Mouse (Mus musculus) gastrocnemius, postnatal 4 days (tissue): ENCODE results near the gene Tdrd3. TPM values are rescaled to one million over a fixed set of nuclear protein-coding genes. Genes with fewer than 3 reads are reported as not detected.

Experiments
- DNase-seq, 2 experiments: peaks; one replicate each; pipeline ENCODE4 v3.0.0; 2021 to 2022; ENCODE audit warnings: low spot score in 2 of 2, mixed read lengths in 2 of 2
- long read RNA-seq, 2 experiments: library from polyadenylated mRNA; stranded (forward); transcript quantifications; one replicate each; pipeline ENCODE4 v2.0.0; 2021
- total RNA-seq, 2 experiments: library from RNA; stranded (reverse); gene quantifications; 2 replicates each; pipeline ENCODE4 v1.2.3; 2021

Gene Tdrd3
- total RNA-seq = 10 to 100 TPM; 38.4 to 48.7 TPM
- long read RNA-seq, experiment 1, full-length matches to known transcripts = 4 of 23 reads
- long read RNA-seq, experiment 1, partial matches to known transcripts = 2 of 23 reads
- long read RNA-seq, experiment 1, other reads (novel, unspliced or antisense) = 17 of 23 reads
- long read RNA-seq, experiment 2, full-length matches to known transcripts = 19 of 34 reads
- long read RNA-seq, experiment 2, partial matches to known transcripts = 0 of 34 reads
- long read RNA-seq, experiment 2, other reads (novel, unspliced or antisense) = 15 of 34 reads

DNA sequence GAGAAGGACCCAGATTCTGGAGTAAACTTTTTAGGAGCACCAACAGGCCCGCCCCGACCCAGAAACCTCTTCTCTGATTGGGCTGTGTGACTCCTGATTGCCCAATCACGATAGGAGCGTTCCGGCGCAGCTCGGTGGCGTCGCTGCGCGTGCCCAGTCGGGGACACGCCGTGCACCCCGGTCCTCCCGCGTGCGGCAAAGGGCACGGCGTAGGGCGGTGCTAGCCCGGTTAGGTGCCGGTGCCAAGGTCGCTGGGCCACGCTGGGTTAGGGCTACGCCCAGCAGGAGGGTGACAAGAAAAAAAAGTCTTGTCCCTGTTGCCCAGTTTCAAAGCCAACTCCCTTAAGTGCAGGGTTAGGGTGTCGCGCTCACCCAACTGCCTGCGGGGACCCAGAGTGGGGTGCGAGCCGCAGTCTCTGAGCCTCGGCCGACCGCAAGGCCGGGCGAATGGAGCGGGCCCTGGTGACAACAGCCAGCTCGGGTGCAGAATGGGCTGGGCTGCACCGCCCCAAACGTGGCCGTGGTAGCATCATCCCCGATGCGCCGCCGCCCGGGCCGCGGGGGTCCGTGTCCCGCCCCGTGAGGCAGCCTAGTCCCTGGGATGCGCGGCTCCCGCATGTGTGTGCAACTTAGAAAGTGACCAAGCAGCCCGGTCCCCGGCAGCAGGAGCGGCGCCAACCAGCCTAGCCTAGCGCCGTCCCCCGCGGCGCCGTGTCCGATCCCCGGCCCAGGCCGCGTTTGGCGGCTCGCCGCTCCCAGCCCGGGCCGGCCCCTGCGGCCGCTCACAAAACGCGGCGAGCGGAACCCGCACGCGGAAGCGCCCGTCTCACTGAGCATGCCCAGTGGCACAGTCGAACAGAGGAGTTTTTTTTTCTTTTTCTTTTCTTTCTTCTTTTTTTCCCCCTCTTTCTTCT is at the start of gene Tdrd3:
TSS of gene Tdrd3 (plus strand) at position 832 of the 914 bp plus-strand sequence.
- DNase-seq = peak; percentile 87 to 93

DNA sequence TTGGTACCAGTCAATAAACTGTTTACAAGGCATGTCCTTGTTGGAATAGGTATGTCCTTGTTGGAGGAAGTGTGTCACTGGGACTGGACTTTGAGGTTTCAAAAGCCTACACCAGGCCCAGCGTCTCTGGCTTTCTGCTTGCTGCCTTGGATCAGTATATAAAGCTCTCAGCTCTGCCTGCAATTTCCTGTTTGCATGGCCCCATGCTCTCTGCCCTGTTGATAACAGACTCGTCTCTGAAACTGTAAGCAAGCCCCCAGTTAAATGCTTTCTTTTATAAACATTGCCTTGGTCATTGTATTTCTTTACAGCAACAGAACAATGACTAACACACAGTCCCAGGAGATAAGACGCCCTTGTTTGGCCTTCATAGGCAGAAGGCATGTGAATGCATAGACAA is 49.3 kb upstream of the Tdrd3 start:
- DNase-seq = no peak

DNA sequence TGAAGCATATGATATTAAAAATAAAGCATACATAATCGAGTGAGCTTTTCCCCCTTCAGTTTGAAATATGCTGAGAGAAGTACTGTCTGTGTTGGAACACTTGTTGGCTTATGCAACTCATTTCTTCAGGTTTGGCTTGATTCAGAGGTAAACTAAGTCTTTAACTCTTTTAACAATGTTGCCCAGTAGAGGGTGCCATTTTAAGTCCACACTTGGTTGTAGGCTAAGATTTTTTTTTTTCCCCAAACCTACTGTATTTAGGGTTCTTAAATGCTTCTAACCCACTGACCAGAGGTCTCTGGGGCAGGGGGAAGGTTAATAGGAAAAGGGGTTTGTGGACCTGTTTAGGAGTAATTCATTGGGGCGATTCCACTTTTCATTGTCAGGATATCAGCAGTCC is 33.4 kb upstream of the Tdrd3 start:
- no peak for DNase-seq

DNA sequence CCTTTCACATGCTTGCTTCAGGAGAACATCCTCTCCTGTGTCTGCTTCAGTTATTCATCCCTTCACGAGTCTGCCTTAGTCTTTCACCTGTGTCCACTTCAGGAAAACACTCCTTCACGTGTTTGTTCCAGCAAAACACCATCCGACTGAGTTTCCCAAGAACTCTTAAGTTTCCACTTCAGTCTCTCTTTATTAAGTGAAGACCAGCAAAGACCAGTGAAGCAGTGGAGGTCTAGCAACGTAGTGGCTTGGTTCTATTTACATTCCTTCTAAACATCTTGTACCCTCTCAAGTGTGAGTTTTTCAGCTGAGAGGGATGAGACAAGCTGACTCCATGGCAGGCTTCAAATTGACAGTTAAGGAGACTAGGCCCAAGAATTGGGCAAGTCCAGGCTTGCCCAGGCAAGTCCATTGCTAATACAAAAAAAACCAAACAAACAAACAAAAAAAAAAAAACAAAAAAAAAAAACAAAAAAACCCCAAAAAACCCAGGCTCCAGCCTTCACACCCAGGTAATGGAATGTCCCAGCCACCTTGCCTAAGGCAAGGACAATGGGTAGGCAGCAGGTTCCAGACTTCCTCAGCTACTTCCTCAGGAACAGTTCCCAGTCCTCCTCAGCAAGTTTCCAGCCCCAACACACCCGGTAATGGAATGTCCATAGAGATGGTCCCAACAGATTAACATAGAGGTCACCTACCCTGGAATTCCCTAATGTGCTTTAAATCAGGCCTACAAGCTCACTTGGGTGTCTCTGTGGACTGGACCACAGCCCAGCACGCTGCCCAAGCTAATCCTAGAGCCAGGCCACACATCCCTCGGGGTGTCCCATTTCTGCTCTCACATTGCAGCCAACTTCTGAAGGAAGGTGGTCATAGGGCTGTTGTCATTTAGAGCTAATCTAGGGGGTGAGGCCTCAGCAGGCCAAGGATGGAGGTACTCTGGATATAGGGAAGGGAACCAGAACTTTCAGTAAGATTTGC is 31.9 kb upstream of the Tdrd3 start:
- no peak for DNase-seq

DNA sequence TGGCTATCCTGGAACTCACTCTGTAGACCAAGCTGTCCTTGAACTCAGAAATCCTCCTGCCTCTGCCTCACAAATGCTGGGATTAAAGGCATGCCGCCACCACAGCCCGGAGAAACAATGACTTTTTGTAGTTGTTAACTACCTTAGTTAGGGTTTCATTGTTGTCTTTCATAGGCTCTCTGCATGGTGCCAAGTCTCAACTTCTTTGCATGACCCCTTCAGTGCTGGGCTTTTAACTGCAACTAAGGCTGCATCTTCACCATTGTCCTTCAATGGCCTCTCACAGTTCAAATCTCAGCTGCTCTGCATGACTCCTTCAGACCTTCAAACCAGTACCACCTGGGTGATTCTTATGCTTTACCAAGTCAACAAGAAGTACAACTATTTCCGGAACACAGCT is 23.3 kb upstream of the Tdrd3 start:
- no peak for DNase-seq

DNA sequence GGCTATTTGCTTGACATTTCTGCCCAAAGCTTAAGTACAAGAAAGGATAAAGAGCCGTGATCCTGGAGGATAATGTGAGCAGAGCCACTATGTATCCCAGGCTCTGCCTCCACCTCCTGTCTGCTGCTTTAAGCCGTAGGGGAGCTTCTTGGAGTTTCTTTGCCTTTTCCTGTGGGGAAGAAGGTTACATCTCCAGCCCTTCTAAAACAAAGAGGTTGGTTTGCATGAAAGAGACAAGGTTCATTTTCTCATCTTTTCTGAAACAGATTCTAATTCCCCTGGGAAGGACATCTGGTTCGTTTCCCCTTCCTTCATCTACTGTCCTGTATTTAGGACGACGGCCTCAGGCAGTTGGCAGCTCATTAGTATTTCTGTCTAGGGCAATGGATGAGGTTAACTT is 19.8 kb upstream of the Tdrd3 start:
- DNase-seq = no peak

DNA sequence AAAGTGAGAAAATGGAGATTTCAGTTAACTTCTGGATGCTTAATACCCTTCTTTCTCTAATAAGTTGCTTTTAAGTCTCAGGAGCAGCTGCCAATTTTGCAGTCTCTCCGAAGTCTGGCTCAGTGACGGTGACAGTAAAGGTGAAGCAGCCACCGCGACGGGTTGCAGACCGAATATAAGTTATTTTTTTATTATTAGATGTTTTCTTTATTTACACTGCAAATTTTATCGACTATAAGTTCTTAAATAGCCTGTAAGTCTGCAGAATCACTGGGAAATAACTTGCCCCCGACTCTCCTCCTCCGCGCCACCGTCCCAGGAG is 992 bp upstream of the Tdrd3 start:
- no peak for DNase-seq

DNA sequence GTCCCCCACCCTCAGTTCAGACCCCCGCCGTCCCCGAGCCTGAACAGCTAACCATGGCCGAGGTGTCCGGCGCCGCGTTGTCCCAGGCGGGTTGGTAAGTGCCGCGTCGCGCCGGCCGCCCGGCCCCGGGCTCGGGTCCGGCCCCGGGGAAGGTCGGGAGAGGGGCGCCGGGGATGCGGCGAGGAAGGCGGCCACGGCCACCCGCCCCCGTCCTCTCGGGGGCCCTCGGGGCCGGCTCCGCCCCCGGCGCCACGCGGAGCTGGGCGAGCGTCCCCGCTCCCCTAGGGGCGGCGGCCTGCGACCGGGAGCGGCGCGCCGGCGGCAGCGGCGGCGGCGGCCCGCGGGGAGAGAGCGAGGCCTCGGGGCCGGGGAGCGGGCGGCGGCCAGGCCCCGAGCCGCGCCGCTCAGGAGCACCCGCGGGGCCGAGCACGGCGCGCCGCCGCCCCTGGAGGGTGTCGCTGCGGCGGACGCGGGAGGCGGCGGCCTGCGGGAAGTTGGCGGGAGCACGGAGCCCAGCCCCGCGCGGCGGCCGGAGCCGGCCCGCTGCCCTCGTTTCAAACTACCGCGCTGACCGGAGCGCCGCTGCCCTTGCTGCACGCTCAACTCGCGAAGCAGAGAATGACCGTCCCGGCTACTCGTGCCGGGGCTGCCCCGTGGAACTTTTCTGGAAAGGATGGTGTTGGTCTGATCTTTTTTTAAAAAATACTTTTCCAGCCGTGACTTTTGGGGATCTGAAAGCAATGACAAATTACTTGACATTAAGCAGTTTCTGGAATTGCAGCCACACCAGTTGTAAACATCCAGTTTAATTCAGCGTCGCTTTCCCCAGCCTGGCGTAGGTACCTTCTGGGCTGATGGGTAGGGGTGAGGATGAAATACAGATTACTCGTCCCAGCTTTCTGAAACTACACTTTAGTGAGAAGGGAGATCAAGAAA is 584 bp downstream of the Tdrd3 start:
- DNase-seq = peak; percentile 42 to 63

DNA sequence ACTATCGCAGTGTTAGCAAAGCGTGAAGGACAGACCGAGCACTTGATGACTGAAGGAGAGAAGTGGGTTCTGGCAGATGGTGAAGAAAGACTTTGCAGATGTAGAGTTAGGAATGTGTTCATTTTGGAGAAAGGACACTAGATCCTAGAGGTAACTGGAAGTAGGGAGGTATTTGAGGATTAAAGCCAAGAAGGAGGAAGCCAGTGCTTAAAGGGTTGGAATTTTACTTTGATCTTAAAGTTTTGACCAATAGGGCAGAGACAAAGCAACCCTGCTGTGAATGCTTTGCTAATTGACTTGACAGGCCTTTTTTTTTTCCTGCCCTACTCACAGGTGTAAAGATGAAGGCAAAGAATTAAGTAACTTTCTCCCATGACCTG is 1.2 kb downstream of the Tdrd3 start:
- DNase-seq = no peak

DNA sequence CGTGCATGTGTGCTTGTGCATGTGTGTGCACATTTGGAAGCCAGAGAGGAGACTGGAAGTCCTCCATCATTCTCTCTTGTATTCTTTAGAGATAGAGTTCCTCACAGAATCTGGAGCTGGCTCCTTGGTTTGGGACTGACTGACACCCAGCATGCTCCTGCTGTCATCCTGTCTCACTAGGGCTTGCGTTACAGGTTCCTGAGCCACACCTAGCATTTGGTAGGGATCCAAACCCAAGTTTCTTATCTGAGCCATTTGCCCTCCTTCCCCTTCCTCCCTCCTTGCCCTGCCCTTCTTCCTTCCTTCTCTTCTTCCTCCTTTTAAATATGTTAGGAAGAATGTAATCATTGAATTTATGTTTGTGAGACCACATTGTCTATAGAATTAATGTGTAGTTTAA is 3.3 kb downstream of the Tdrd3 start:
- DNase-seq = no peak

DNA sequence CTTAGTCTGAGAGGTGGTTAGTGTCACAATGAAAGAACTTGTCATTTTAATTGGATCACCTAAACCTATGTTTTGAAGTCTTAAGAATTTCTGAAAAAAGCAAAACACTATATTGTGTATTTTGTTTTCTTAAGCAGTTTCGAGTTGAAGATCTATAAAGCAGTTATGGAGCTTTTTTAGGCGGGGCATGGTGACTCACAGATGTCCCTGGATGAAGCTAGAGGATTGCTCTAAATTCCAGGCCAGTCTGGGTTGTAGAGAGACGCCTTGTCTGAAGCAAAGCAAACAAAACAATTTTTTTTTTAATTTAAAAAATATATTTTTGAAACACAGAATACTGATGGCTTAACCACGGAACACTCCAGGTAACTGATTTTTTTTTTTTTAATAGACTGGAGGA is 4.1 kb downstream of the Tdrd3 start:
- no peak for DNase-seq

DNA sequence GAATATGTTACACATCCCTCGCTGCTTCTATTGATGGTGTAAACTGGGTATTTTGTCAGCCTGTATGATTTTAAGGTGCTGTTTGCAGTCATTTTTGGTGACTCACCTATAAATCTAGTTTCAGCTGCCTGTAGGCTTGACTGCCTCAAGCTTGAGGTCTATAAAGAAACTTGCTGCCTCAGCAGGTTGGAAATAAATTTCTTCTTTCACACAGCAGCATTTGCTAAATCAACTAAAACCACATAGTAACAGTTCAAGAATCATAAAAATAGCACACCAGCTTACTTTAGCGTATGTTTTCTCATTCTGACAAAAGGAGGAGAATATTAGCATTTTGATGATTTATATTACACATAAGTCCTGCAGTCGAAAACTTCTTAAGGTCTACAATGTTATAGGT is 6.0 kb downstream of the Tdrd3 start:
- DNase-seq = no peak

DNA sequence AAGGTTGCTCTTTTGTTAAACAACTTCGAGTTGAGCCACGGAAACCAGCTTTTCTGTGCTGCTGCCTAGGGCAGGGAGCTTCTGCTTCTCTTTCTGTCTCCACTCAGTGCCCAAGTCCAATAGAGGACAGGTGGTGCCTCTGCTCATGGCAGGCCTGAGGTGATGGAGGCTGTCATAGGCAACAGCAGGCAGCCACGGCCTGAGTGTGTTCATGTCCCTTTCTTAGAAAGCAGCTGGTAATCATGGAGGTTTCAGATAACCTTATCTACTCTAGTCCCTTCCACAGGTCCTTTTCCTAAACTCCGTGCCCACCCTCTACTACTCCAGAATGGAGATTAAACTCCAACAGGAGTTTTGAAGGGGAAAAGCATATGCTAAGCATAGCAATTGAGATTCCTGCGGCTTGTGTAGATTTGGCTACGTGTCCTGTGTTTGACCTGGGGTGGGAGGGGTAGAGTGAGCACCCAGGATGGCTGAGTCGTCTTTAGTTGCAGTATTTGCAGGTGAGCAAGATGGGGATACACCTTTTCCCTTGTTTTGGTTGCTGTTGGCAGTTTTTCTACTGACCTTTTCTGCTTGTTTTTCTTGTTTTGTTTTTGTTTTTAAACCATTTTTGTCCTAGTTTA is 10.0 kb downstream of the Tdrd3 start:
- DNase-seq = no peak

DNA sequence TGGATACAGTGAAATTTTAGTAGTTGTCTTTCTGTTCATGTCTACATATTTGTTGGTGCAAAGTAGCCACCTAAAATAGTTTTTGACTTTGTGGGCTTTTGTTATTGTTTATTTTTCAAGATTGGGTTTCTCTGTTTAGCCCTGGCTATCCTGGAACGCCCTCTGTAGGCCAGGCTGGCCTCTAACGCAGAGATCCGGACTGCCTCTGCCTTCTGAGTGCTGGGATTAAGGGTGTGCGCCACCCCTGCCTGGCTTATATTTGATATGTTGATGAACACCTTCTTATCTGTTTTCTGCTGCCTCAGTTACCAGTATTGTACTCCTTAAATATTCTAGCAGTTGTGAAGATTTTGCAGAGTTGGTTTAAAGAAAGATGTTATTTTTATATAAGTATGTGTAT is 10.6 kb downstream of the Tdrd3 start:
- DNase-seq = no peak

DNA sequence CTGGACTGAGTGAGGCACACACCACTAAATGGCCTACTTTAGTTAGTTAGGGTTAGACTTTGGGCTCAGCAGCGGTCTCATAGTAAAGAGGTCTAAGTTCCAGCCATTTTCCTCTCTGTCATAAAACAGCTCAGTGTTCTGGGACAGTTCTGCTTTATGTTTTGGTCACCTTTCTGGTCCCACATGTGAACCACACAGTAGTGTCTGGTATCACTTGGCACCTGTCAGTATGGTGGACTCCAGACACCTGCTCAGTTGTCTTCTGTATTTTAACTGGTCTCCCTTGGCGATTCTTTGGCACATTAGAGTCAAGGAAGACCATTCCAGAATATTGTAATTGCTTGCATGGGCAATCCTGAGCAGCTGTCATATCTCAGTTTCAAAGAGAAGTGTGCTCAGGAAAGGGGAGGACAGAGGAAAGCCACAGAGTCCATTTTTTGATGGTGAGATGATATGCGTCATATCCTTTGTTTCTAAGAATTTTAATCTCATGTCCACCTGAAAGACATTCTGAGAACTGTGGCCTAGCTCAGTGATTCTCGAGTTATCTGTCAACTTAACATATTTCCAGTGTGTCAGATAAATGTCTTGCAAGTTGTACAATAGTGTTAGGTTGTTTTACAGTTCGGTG is 11.3 kb downstream of the Tdrd3 start:
- DNase-seq = no peak

DNA sequence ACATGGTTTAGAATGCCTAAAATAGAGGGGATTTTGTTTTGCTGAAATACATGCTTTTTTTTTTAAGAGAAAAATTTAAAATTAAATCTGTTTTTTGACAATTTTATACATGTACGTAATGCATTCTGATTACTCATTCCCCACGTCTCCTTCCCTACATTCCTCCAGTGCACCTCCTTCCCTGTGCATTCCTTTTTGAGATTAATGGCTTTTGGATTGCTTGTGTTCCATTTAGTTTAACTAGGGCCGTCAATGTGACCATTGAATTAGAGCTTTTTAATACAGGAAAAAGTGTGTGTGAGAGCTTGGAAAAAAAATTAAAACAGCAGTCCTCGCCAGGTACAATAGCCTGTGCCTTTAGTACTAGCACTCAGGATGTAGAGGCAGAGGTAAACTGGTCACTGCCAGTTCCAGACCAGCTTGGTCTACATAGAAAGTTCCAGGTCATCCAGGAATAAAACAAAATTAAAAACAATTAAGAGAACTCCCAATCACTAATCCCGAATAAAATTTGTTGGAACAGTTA is 17.0 kb downstream of the Tdrd3 start:
- no peak for DNase-seq

DNA sequence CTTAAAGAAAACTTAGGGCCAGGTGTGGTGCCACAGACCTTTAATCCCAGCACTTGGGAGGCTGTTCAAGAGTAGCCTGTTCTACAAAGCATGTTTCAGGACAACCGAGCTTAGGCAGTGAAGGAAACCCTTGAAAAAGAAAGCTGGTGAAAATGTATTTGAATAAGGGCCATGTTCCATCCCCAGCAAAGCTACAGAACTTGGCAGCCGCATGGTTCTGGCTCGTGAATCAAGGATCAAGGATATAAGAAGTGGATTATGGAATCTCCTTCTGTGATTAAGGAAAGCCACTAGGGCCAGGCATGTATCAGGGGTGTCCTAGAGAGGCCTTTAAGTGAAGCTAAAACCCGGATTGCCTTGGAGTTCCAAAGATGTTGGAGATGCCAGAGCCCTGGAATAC is 18.9 kb downstream of the Tdrd3 start:
- DNase-seq = no peak

DNA sequence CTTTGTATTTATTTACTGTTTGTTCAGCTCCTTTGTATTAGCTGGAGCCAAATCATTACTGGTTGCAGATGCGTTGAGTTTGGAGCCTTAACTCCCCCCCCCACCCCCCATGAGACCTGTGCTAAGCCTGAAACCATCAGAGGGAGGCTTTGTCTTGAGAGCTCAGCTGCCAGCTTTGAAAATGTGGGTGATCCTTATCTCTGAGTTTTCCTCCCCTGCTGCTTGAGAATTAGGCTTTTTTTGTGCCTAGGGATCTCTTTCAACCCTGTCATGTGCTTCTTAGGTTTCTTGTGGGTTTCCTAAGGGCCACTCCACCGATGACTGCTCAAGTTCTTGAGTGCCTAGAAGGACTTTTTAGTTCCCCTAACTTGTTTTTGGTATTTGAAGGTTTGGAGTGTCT is 23.3 kb downstream of the Tdrd3 start:
- no peak for DNase-seq

DNA sequence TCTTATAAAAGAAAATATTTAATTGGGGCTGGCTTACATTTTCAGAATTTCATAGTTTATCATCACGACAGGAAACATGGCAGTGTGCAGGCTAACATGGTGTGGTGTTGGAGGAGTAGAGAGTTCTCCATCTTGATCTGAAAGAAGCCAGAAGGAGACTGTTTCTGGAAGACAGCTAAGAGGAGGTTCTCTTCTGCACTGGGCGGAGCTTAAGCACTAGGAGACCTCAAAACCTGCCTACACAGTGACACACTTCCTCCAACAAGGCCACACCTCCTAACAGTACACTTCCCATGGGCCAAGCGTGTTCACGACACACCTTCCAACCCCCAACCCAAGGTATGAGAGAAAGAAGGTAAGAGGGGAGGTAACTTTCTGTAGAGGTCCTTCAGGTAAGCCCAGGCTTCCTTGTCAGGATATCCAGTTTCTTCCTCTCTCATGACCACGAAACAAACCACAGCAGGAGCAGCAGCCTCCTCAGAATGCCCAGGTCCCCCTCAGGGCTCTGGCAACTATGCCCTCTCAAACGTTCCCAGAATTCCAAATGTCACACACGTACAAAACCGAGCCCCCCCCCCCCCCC is 30.0 kb downstream of the Tdrd3 start:
- no peak for DNase-seq
